Mouse (Mus musculus): Measurements from ENCODE around the gene Cela3b. TPM values are rescaled to one million over a fixed set of nuclear protein-coding genes. Genes with fewer than 3 reads are reported as not detected.

Gene Cela3b
- polyA plus RNA-seq, 2 experiments, result 0.06 TPM; not detected in 1

DNA sequence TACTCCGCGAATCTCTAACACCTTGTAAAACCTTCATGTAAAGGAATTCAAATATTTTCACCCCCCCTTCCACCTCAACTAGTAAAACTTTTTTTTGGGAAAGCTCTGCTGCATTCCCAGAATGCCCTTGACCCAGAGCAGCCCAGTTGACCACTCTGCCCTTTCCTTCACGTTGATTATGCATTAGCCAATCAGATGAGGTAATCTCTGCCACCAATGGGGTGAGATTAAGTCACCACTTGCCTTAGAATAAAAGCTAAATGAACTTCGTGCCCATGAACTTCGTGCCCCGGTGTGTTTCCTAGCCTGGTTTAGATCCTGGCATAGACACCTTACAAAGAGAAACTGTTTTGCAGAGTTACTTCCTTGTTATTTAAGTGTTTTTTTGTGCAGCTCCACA, 41.4 kb downstream of the Cela3b start:
- H3K9ac ChIP-seq (replicated peaks), result peak overlapping the region; percentile 87
- WGBS (ENCODE audit: insufficient replicate concordance), result 33% methylated on average over 6 of the region's 6 CpGs
- H3K27me3 ChIP-seq (ENCODE audit: control insufficient read depth, insufficient read depth, low read length), result no peaks in the 10 kb centered on the region
- H3K27ac ChIP-seq, result peak overlapping the region; percentile 90
- ATAC-seq (ENCODE audit: insufficient read depth) (no peak), DNase-seq (ENCODE audit: low read depth in 3 of 3, low spot score in 3 of 3) (no peak)
- H3K9me3 ChIP-seq (ENCODE audit: control insufficient read depth, low read length), result peaks cover 2% of the 10 kb centered on the region; the same call in 1 of the 2 replicates
- peaks cover 6 to 21% of the 10 kb centered on the region in 2 experiments for H3K4me1 ChIP-seq (replicated peaks; ENCODE audit: control insufficient read depth in 2 of 2, insufficient read depth in 2 of 2, low read length in 1 of 2)
- H3K4me2 ChIP-seq (ENCODE audit: low read depth), result peak overlapping the region; percentile 86
- peak overlapping the region; percentile 32 to 60 for H3K4me3 ChIP-seq (ENCODE audit: insufficient read depth in 1 of 2, low read depth in 2 of 2, low read length in 2 of 2)
- TF ChIP-seq CTCF (IDR thresholded peaks at IDR 0.05; ENCODE audit: low read depth) (no peak), EP300 (IDR thresholded peaks at IDR 0.05; ENCODE audit: low read depth) (no peak)
- no peaks in the 10 kb centered on the region for H3K36me3 ChIP-seq (replicated peaks; ENCODE audit: control insufficient read depth, insufficient read depth, low read depth)

DNA sequence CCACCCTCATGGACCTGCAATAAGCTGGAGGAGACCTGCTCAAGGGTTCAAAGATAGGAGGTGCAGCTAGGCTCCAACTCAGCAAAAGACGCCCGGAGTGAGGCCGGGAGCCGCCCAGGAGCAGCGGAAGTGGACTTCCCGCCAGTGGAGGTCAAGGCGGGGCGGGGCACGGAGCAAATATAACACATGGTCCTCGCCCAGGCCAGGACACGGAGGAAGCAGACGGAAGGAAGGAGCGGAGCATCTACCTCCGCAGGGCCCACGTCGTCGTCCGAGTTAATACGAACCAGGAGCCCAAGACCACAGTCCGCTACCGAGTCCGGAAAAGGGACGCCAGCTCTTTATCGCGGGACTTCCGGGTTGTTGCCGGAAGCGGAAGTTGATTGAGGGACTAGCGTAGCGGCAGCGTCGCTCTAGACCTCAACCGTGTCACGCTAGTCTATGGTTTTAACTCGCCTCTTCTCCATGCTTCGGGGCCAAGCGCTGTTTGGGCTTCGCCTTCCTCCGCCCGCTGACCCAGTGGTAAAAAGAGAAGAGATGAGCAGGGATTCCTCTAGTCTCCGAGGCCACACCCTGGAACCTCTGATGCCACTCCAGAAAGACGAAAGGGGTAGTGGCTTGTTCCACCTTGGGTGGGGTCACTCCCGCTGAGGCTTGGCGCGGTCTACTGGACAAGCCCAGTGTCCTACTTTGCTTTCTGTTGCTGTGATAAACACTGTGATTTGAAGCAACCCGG, 42.1 kb downstream of the Cela3b start:
- Histone ChIP-seq H3K9me3 (ENCODE audit: control insufficient read depth, low read length) (peaks cover 2% of the 10 kb centered on the region; the same call in 1 of the 2 replicates), H3K4me3 (ENCODE audit: insufficient read depth in 1 of 2, low read depth in 2 of 2, low read length in 2 of 2) (peak overlapping the region; percentile 60 to 82), H3K36me3 (replicated peaks; ENCODE audit: control insufficient read depth, insufficient read depth, low read depth) (no peaks in the 10 kb centered on the region), H3K27me3 (ENCODE audit: control insufficient read depth, insufficient read depth, low read length) (no peaks in the 10 kb centered on the region), H3K4me2 (ENCODE audit: low read depth) (peak overlapping the region; percentile 86), H3K27ac (peak overlapping the region; percentile 90), H3K4me1 (replicated peaks; ENCODE audit: control insufficient read depth in 2 of 2, insufficient read depth in 2 of 2, low read length in 1 of 2) (peaks cover 6 to 21% of the 10 kb centered on the region in 2 experiments), H3K9ac (replicated peaks) (peak overlapping the region; percentile 87)
- TF ChIP-seq CTCF (IDR thresholded peaks at IDR 0.05; ENCODE audit: low read depth), result 0 out of 2 replicates have a peak, but pooled peaks have one; percentile 18
- peak; percentile 57 for TF ChIP-seq EP300 (IDR thresholded peaks at IDR 0.05; ENCODE audit: low read depth)
- DNase-seq (ENCODE audit: low read depth in 3 of 3, low spot score in 3 of 3) (peak; percentile 78 to 88 (median 81)), ATAC-seq (ENCODE audit: insufficient read depth) (peak; percentile 88)
- under 1% methylated on average over 46 of the region's 46 CpGs for WGBS (ENCODE audit: insufficient replicate concordance)

DNA sequence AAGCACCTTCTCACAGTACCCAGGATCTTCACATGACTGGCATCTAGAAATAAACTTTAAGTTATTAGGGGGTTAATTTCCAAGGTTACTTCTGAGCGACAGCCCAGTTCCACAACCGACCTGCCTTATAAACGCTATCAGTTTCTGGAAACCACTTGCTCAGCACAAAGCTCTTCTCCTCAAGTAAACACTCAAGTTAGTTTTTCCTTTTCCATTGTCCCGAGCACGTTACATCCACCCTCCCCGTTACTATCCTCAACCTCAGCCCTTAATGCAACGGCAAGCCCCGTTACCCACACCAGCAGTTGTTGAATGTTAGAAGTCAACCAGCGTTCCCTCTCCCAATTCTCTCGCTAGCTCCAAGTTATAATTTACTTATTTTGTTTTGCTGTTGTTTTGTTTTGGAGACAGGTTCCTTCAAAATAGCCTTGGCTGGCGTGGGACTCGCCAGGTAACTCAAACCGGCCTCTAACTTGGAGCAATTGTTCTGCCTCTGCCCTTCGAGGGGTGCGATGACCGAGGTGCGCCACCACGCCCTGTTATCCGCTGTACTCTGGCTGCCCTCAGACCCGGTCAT, 42.8 kb downstream of the Cela3b start:
- H3K27me3 ChIP-seq (ENCODE audit: control insufficient read depth, insufficient read depth, low read length), result no peaks in the 10 kb centered on the region
- peaks cover 6 to 15% of the 10 kb centered on the region in 2 experiments for H3K4me1 ChIP-seq (replicated peaks; ENCODE audit: control insufficient read depth in 2 of 2, insufficient read depth in 2 of 2, low read length in 1 of 2)
- H3K4me3 ChIP-seq (ENCODE audit: insufficient read depth in 1 of 2, low read depth in 2 of 2, low read length in 2 of 2), result peak overlapping the region; percentile 60 to 82
- under 1% methylated on average over 20 of the region's 20 CpGs for WGBS (ENCODE audit: insufficient replicate concordance)
- H3K9me3 ChIP-seq (ENCODE audit: control insufficient read depth, low read length), result peaks cover 2% of the 10 kb centered on the region; the same call in 1 of the 2 replicates
- no peak for TF ChIP-seq CTCF (IDR thresholded peaks at IDR 0.05; ENCODE audit: low read depth)
- TF ChIP-seq EP300 (IDR thresholded peaks at IDR 0.05; ENCODE audit: low read depth), result no peak
- H3K27ac ChIP-seq, result peak overlapping the region; percentile 90
- no peak for DNase-seq (ENCODE audit: low read depth in 3 of 3, low spot score in 3 of 3)
- peak overlapping the region; percentile 86 for H3K4me2 ChIP-seq (ENCODE audit: low read depth)
- peak; percentile 36; the same call in 1 of the 2 replicates for ATAC-seq (ENCODE audit: insufficient read depth)
- peak overlapping the region; percentile 87 for H3K9ac ChIP-seq (replicated peaks)
- no peaks in the 10 kb centered on the region for H3K36me3 ChIP-seq (replicated peaks; ENCODE audit: control insufficient read depth, insufficient read depth, low read depth)

DNA sequence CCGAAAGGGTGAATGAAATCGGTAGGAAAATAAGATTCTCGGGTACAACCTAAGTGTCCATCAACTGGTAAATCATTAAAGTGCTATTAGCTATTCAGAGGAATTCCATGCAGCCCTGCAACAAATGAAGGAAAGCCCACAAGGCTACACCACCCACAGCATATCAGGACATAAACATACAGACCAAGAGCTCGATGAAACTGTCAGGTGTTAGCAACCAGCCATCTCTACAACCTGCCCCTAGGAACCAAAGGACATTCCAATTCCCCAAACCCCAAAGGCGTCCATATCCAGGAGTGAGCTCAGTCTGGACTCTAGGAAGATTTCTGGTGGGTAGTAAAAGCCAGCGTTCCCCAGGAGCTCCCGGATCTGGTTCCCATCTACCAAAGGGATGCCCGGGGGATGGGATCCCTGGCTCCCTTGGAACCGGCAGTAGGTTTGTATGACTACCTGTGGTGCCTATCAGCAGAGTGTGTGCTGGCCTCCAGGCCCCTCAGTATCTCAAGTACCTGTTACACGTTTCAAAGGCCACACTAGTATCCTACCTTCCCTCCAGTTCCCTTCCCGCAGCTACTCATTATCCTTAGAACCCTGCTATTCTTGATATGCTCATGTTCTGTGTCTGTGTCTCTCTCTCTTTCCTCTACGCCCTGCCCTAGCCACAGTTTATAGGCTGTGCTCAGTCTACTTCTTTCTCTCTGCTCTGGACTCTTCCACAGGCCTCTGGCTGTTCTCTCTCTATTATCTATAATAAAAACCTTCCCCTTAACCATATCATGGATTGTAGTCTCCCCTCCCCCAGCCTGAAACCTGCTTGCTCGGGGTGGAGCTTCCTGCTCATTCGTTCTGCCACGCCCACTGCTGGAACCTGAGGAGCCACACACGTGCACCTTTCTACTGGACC, 49.4 kb downstream of the Cela3b start:
- peak; percentile 93 for ATAC-seq (ENCODE audit: insufficient read depth)
- H3K9me3 ChIP-seq (ENCODE audit: control insufficient read depth, low read length), result no peaks in the 10 kb centered on the region
- no peaks in the 10 kb centered on the region for H3K27me3 ChIP-seq (ENCODE audit: control insufficient read depth, insufficient read depth, low read length)
- H3K4me3 ChIP-seq (ENCODE audit: insufficient read depth in 1 of 2, low read depth in 2 of 2, low read length in 2 of 2), result peak overlapping the region; percentile 2 to 23; a peak in 3 of 4 replicates
- no peak for DNase-seq (ENCODE audit: low read depth in 3 of 3, low spot score in 3 of 3)
- H3K36me3 ChIP-seq (replicated peaks; ENCODE audit: control insufficient read depth, insufficient read depth, low read depth), result no peaks in the 10 kb centered on the region
- H3K27ac ChIP-seq, result peak overlapping the region; percentile 80
- TF ChIP-seq CTCF (IDR thresholded peaks at IDR 0.05; ENCODE audit: low read depth), result no peak
- TF ChIP-seq EP300 (IDR thresholded peaks at IDR 0.05; ENCODE audit: low read depth), result no peak
- H3K9ac ChIP-seq (replicated peaks), result peak overlapping the region; percentile 51
- peak overlapping the region; percentile 62 for H3K4me2 ChIP-seq (ENCODE audit: low read depth)
- peaks cover 6 to 9% of the 10 kb centered on the region in 2 experiments for H3K4me1 ChIP-seq (replicated peaks; ENCODE audit: control insufficient read depth in 2 of 2, insufficient read depth in 2 of 2, low read length in 1 of 2)
- 30% methylated on average over 15 of the region's 16 CpGs for WGBS (ENCODE audit: insufficient replicate concordance)
